ENCODE assay signal across 21 mouse cellular contexts in the genomic region with DNA sequence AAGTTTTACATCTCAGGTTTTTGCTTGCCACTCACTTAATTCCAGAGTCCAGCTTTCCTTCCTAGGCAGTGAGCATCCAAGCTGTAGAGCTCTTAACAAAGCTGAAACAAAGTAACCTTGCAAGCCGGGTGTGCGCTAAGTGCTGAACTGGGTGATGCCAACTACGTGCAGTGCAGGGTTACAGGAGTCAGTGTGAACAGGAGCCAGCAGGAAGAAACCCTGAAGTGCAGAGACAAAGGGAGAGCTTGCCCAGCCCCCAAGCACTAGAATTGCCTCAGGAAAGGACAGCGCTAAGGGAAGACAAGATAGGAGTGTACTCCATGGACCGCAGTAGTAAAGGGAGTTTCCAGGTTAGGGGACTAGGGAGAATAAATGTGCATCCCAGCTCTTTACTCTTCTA. TPM values are rescaled to one million over a fixed set of nuclear protein-coding genes. Genes with fewer than 3 reads are reported as not detected.
A peak's percentile ranks its signal among the peaks of the same experiment; 100 is the strongest.
DNase-seq lines count a peak whose midpoint lies in the region; ATAC-seq and TF ChIP-seq lines count a peak whose summit lies in the region.
"Had no signal": no experiment of that assay in that cellular context is flagged by ENCODE, and none has a peak within 500 bp of the region (broad histone marks: within the 10 kb centered on the region; RNA-seq: fewer than 3 reads in every experiment).

No protein-coding gene starts in this region.

- H3K9ac ChIP-seq in heart, embryonic 14.5 days (ENCODE audit: low read length): no peak overlapping the region
- H3K9ac ChIP-seq in lung, embryonic 14.5 days: no peak overlapping the region; the same call in 1 of the 2 replicates
- no peak overlapping the region for H3K9ac ChIP-seq in ES-Bruce4 (ENCODE audit: low read depth, poor library complexity, severe bottlenecking)
- H3K9ac ChIP-seq: hindbrain, embryonic 15.5 days; limb, embryonic 15.5 days; neural tube, embryonic 12.5 days had no signal

- no peaks in the 10 kb centered on the region for H3K27me3 ChIP-seq in heart, embryonic 14.5 days (ENCODE audit: control insufficient read depth, insufficient read depth, low read length)
- no peaks in the 10 kb centered on the region for H3K27me3 ChIP-seq in lung, embryonic 14.5 days (ENCODE audit: insufficient read depth, low read length)
- no peaks in the 10 kb centered on the region for H3K27me3 ChIP-seq in ES-Bruce4 (ENCODE audit: control insufficient read depth, insufficient read depth, low read length, poor library complexity, severe bottlenecking)
- H3K27me3 ChIP-seq: hindbrain, embryonic 15.5 days; limb, embryonic 15.5 days; neural tube, embryonic 12.5 days had no signal

- 0 out of 2 replicates have a peak, but pooled peaks have one; percentile 46 for TF ChIP-seq EP300 in ES-Bruce4 (IDR thresholded peaks at IDR 0.05; ENCODE audit: insufficient read depth, low read depth, low read length)

- H3K4me3 ChIP-seq in heart, embryonic 14.5 days (ENCODE audit: control insufficient read depth in 1 of 2, insufficient read depth in 1 of 2, low read depth in 1 of 2, low read length in 2 of 2): no peak overlapping the region
- H3K4me3 ChIP-seq in lung, embryonic 14.5 days (ENCODE audit: low read depth, low read length): no peak overlapping the region
- H3K4me3 ChIP-seq in ES-Bruce4 (ENCODE audit: low read depth, low read length): no peak overlapping the region
- H3K4me3 ChIP-seq: erythroblast, embryonic 14.5 days; hindbrain, embryonic 15.5 days; limb, embryonic 15.5 days; neural tube, embryonic 12.5 days had no signal

- no peaks in the 10 kb centered on the region for H3K36me3 ChIP-seq in heart, embryonic 14.5 days (ENCODE audit: control insufficient read depth, insufficient read depth, low read length)
- H3K36me3 ChIP-seq in lung, embryonic 14.5 days (ENCODE audit: insufficient read depth): no peaks in the 10 kb centered on the region
- H3K36me3 ChIP-seq in ES-Bruce4 (ENCODE audit: control insufficient read depth, insufficient read depth, low read length, poor library complexity, severe bottlenecking): no peaks in the 10 kb centered on the region
- H3K36me3 ChIP-seq: G1E; hindbrain, embryonic 15.5 days; limb, embryonic 15.5 days; neural tube, embryonic 12.5 days had no signal

- H3K4me1 ChIP-seq in heart, embryonic 14.5 days (ENCODE audit: control insufficient read depth in 2 of 2, insufficient read depth in 2 of 2, low read length in 2 of 2): peaks cover 20 to 53% of the 10 kb centered on the region in 2 experiments
- peaks cover 41% of the 10 kb centered on the region for H3K4me1 ChIP-seq in lung, embryonic 14.5 days (ENCODE audit: insufficient read depth)
- H3K4me1 ChIP-seq in ES-Bruce4 (ENCODE audit: control insufficient read depth, insufficient read depth, low read length): no peaks in the 10 kb centered on the region

- no peaks in the 10 kb centered on the region for H3K9me3 ChIP-seq in heart, embryonic 14.5 days (ENCODE audit: control insufficient read depth, low read length)
- no peaks in the 10 kb centered on the region for H3K9me3 ChIP-seq in lung, embryonic 14.5 days (ENCODE audit: low read depth, low read length)
- H3K9me3 ChIP-seq in ES-Bruce4 (replicated peaks; ENCODE audit: control insufficient read depth, insufficient read depth, low read length, poor library complexity, severe bottlenecking): no peaks in the 10 kb centered on the region
- H3K9me3 ChIP-seq: hindbrain, embryonic 15.5 days; limb, embryonic 15.5 days; neural tube, embryonic 12.5 days had no signal

- TF ChIP-seq POLR2A in ES-Bruce4 (IDR thresholded peaks at IDR 0.05; ENCODE audit: insufficient read depth, low read length): no peak

- WGBS in heart, embryonic 14.5 days: 32% methylated on average over 5 of the region's 5 CpGs
- 39% methylated on average over 5 of the region's 5 CpGs for WGBS in lung, embryonic 14.5 days

- TF ChIP-seq CTCF in lung, embryonic 14.5 days (IDR thresholded peaks at IDR 0.05; ENCODE audit: low read depth): no peak
- no peak for TF ChIP-seq CTCF in ES-Bruce4 (IDR thresholded peaks at IDR 0.05; ENCODE audit: low read depth, low read length)

- 0 out of 2 replicates have a peak overlapping the region, but pooled peaks have one; percentile 21 for H3K4me2 ChIP-seq in heart, embryonic 14.5 days (ENCODE audit: low read length)
- H3K4me2 ChIP-seq in lung, embryonic 14.5 days: no peak overlapping the region
- H3K4me2 ChIP-seq: hindbrain, embryonic 15.5 days; limb, embryonic 15.5 days; neural tube, embryonic 12.5 days had no signal

- peak; percentile 24 for ATAC-seq in heart, embryonic 14.5 days (ENCODE audit: insufficient number of reproducible peaks, insufficient read depth, low FRiP score, low read depth)
- no peak for ATAC-seq in lung, embryonic 14.5 days (ENCODE audit: insufficient read depth)
- ATAC-seq: forebrain, embryonic 16.5 days had no signal

- no peak for DNase-seq in heart, postnatal 4 days
- DNase-seq in lung, embryonic 14.5 days: no peak
- DNase-seq in lung, postnatal 14 days: no peak
- peak; percentile 33 for DNase-seq in R1 (ENCODE audit: low read depth, low spot score)
- DNase-seq in MN1 (ENCODE audit: low spot score): no peak
- DNase-seq in layer of hippocampus, postnatal 36 days: no peak
- DNase-seq: adrenal gland, postnatal 10 days; cerebellum, adult 11 months; cerebellum, postnatal 36 days; kidney, adult 2 months; kidney, postnatal 4 days; right cerebral cortex, postnatal 14 days; thymus, postnatal 4 days had no signal

- H3K27ac ChIP-seq in heart, embryonic 14.5 days (replicated peaks in 1 of 2; ENCODE audit: control insufficient read depth in 1 of 2, insufficient read depth in 1 of 2, low read depth in 2 of 2, low read length in 2 of 2): peak overlapping the region; percentile 39 to 67
- peak overlapping the region; percentile 63 for H3K27ac ChIP-seq in lung, embryonic 14.5 days (ENCODE audit: low read depth)
- H3K27ac ChIP-seq in ES-Bruce4 (ENCODE audit: insufficient read depth, low read length): no peak overlapping the region
- H3K27ac ChIP-seq: hindbrain, embryonic 15.5 days; limb, embryonic 15.5 days; neural tube, embryonic 12.5 days had no signal

RNA-seq across cellular contexts. Expression of a gene that starts 40.5 kb away (rescaled TPM):
- polyA plus RNA-seq in heart, embryonic 14.5 days (2014; fragmentation: Nextera tagmentation; extraction: Ambion mirVana): 8.4 and 9.3 TPM in 2 replicates
- 10 to 100 TPM; 11.9 to 13.2 TPM for total RNA-seq in heart, postnatal 4 days (2021)
- polyA plus RNA-seq in lung, embryonic 14.5 days (2014; fragmentation: Nextera tagmentation; extraction: Ambion mirVana): 12.0 and 12.7 TPM in 2 replicates
- 8.0 and 8.1 TPM in 2 replicates for polyA plus RNA-seq in ES-Bruce4 (2011; ENCODE audit: insufficient read depth, insufficient read length, low read depth, missing spikeins)
- 10 to 100 TPM; 12.2 to 13.0 TPM for total RNA-seq in layer of hippocampus, postnatal 36 days (2021)
- polyA plus RNA-seq: G1E had no signal
